Mouse (Mus musculus) MEL (cell line): ENCODE measurements around the gene Nkpd1.
A peak's percentile ranks its signal among the peaks of the same experiment; 100 is the strongest.

ENCODE experiments used
- CTCF ChIP-seq, 3 experiments: IDR thresholded peaks in 2 of 3; conservative IDR thresholded peaks in 1 of 3; 2 replicates each; pipeline ENCODE4 v1.5.1; 2011 to 2012; ENCODE audit warnings: low read length in 3 of 3, low read depth in 2 of 3, mild to moderate bottlenecking in 2 of 3, improper control_type of control experiment in 1 of 3, inconsistent platforms in 1 of 3, mixed read lengths in 1 of 3, moderate library complexity in 1 of 3; ENCODE audit not compliant: control insufficient read depth in 1 of 3, insufficient read depth in 1 of 3, poor library complexity in 1 of 3, severe bottlenecking in 1 of 3
- E2F4 ChIP-seq: IDR thresholded peaks from 2 replicates; pipeline ENCODE4 v1.6.1; 2011; ENCODE audit warnings: low read depth, low read length, improper control_type of control experiment, borderline replicate concordance
- EP300 ChIP-seq, 2 experiments: IDR thresholded peaks; 2 replicates each; pipeline ENCODE4 v1.6.1; 2011; ENCODE audit warnings: improper control_type of control experiment in 2 of 2, low read length in 2 of 2, low read depth in 1 of 2, mild to moderate bottlenecking in 1 of 2
- GATA1 ChIP-seq: IDR thresholded peaks from 2 replicates; pipeline ENCODE4 v1.6.1; 2011; ENCODE audit warnings: low read depth, low read length, improper control_type of control experiment
- KAT2A ChIP-seq: conservative IDR thresholded peaks from 2 replicates; pipeline ENCODE4 v1.6.1; 2012; ENCODE audit warnings: low read depth, low read length, improper control_type of control experiment, inconsistent platforms
- MAFK ChIP-seq: IDR thresholded peaks from 2 replicates; pipeline ENCODE4 v1.6.1; 2011; ENCODE audit warnings: low read depth, mild to moderate bottlenecking, low read length, improper control_type of control experiment, borderline replicate concordance
- POLR2A ChIP-seq, 2 experiments: IDR thresholded peaks; 2 replicates each; pipeline ENCODE4 v1.6.1; 2011 to 2012; ENCODE audit warnings: low read length in 2 of 2, mild to moderate bottlenecking in 2 of 2, control low read depth in 1 of 2, improper control_type of control experiment in 1 of 2, low read depth in 1 of 2, moderate library complexity in 1 of 2; ENCODE audit not compliant: control insufficient read depth in 1 of 2, insufficient read depth in 1 of 2, poor library complexity in 1 of 2
- RAD21 ChIP-seq: IDR thresholded peaks from 2 replicates; pipeline ENCODE4 v1.6.1; 2011; ENCODE audit warnings: mild to moderate bottlenecking, low read depth, low read length, improper control_type of control experiment

DNA sequence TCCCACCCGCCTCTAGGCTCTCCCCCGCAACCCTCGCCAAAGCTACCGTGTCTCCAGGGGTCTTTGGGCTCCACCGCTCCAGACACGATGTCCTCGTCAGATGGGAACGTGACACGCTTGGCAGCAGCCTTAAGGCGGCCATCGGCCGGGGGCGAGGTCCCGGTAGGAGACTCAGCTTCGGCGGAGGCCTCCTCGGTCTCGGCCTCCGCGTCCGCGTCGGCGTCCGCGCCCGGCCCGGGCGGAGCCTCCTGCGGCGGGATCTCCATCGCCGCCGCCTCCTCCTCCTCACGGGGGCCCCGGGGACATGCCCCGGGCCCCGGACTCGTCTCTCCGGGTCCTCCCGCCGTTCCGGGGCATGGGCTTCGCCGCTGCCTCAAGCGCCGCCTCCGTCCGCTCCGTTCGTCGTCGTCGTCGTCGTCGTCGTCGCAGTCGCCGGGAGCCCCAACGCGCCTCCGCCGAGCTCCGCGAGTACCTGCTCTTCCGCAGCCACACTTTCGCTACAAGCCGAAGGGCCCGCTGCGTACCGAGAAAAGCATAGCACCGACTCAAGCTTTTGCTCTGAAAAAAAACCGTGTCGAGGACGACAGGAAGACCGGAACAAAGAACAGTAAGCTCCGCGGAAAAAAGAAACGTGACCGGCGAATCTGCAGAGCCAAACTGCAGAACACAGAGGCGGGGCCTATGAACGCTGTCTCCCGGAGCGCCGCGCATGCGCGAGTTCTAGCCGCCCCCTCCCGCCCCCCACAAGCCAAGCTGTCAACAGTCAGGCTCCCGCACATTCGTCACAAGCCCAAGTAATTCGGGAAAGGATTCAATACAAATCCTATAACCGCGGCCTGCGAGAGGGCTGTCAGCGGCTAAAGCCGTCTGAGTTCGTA lies 44.4 kb downstream of the Nkpd1 start:
- 0 out of 4 replicates have a peak, but pooled peaks of 1 of the 2 experiments have one; percentile 11 for TF ChIP-seq EP300 (IDR thresholded peaks at IDR 0.05; ENCODE audit: low read depth in 1 of 2, low read length in 2 of 2)
- peak; percentile 59 to 66; a peak in 2 of 4 replicates for TF ChIP-seq POLR2A (IDR thresholded peaks at IDR 0.05; ENCODE audit: control insufficient read depth in 1 of 2, insufficient read depth in 1 of 2, low read depth in 1 of 2, low read length in 2 of 2, poor library complexity in 1 of 2)
- no peak for TF ChIP-seq GATA1
- TF ChIP-seq RAD21 = no peak
- TF ChIP-seq MAFK = no peak
- no peak for TF ChIP-seq CTCF (IDR thresholded peaks at IDR 0.05 in 2 of 3, conservative IDR thresholded peaks at IDR 0.05 in 1 of 3; ENCODE audit: control insufficient read depth in 1 of 3, insufficient read depth in 1 of 3, low read depth in 2 of 3, low read length in 3 of 3, poor library complexity in 1 of 3, severe bottlenecking in 1 of 3)
- TF ChIP-seq E2F4 = no peak
- TF ChIP-seq KAT2A = no peak; the same call in 1 of the 2 replicates
